In genomic region chr1:184793163-184793876, GRCm38 (mm10) we compare ENCODE assay signal across 9 mouse cellular contexts. TPM values are rescaled to one million over a fixed set of nuclear protein-coding genes. Genes with fewer than 3 reads are reported as not detected.
A peak's percentile ranks its signal among the peaks of the same experiment; 100 is the strongest.
DNase-seq lines count a peak whose midpoint lies in the region; ATAC-seq and TF ChIP-seq lines count a peak whose summit lies in the region.
"Had no signal": no experiment of that assay in that cellular context is flagged by ENCODE, and none has a peak within 500 bp of the region (broad histone marks: within the 10 kb centered on the region; RNA-seq: fewer than 3 reads in every experiment).

No protein-coding gene starts in this region.

- peak; percentile 81 for DNase-seq in heart, embryonic 10.5 days (ENCODE audit: low spot score)
- no peak for DNase-seq in heart, adult 8-10 months (ENCODE audit: low spot score)
- peak; percentile 14 to 30 for DNase-seq in adrenal gland, postnatal 4 days (ENCODE audit: low spot score in 2 of 2)
- DNase-seq in gastrocnemius, postnatal 25 days = peak; percentile 34
- peak; percentile 31 for DNase-seq in kidney, adult 2 months
- DNase-seq in lung, postnatal 0 days (ENCODE audit: low spot score) = peak; percentile 60
- peak; percentile 31 for DNase-seq in retina, postnatal 7 days (ENCODE audit: low read depth, low spot score)
- peak; percentile 47 for DNase-seq in yolk sac, embryonic 10.5 days (ENCODE audit: low spot score)

- no peaks in the 10 kb centered on the region for H3K9me3 ChIP-seq in heart, embryonic 10.5 days
- no peaks in the 10 kb centered on the region for H3K9me3 ChIP-seq in lung, postnatal 0 days (ENCODE audit: low read length)

- H3K9ac ChIP-seq in lung, postnatal 0 days (replicated peaks; ENCODE audit: low read depth) = no peak overlapping the region

- H3K27me3 ChIP-seq in heart, embryonic 10.5 days (ENCODE audit: insufficient read depth, poor library complexity, severe bottlenecking) = 0 out of 2 replicates have a peak, but pooled peaks cover 7% of the 10 kb centered on the region
- H3K27me3 ChIP-seq in kidney, adult 2 months (replicated peaks; ENCODE audit: control insufficient read depth, insufficient read depth, low read length) = no peaks in the 10 kb centered on the region
- H3K27me3 ChIP-seq in lung, postnatal 0 days (replicated peaks; ENCODE audit: insufficient read depth, low read length) = 0 out of 2 replicates have a peak, but pooled peaks cover 3% of the 10 kb centered on the region
- H3K27me3 ChIP-seq: Patski had no signal

- peak overlapping the region; percentile 8; the same call in 1 of the 2 replicates for H3K4me3 ChIP-seq in heart, embryonic 10.5 days
- no peak overlapping the region for H3K4me3 ChIP-seq in kidney, adult 2 months (ENCODE audit: insufficient read depth, low read depth, low read length)
- H3K4me3 ChIP-seq in lung, postnatal 0 days (ENCODE audit: low read depth, low read length) = no peak overlapping the region

- no peak for TF ChIP-seq EP300 in lung, postnatal 0 days (IDR thresholded peaks at IDR 0.05)

- H3K4me2 ChIP-seq in lung, postnatal 0 days (replicated peaks; ENCODE audit: low read depth, low read length) = 0 out of 2 replicates have a peak overlapping the region, but pooled peaks have one; percentile 8

- TF ChIP-seq CTCF in kidney, adult 2 months (conservative IDR thresholded peaks at IDR 0.05; ENCODE audit: insufficient read depth, insufficient read length, low read depth, low read length) = peak; percentile 46; the same call in 1 of the 2 replicates
- TF ChIP-seq CTCF in lung, postnatal 0 days (IDR thresholded peaks at IDR 0.05) = peak; percentile 71

- 20% methylated on average over 27 of the region's 27 CpGs for WGBS in heart, embryonic 10.5 days
- 12% methylated on average over 27 of the region's 27 CpGs for WGBS in kidney, adult 2 months
- 20% methylated on average over 27 of the region's 27 CpGs for WGBS in lung, postnatal 0 days

- H3K27ac ChIP-seq in heart, embryonic 10.5 days = peak overlapping the region; percentile 22; the same call in 1 of the 2 replicates
- no peak overlapping the region for H3K27ac ChIP-seq in kidney, adult 2 months (ENCODE audit: insufficient read depth, low read depth, low read length)
- H3K27ac ChIP-seq in lung, postnatal 0 days (ENCODE audit: low read length) = no peak overlapping the region

- no peak for ATAC-seq in lung, postnatal 0 days
- ATAC-seq: Patski had no signal

- no peaks in the 10 kb centered on the region for H3K36me3 ChIP-seq in heart, embryonic 10.5 days
- no peaks in the 10 kb centered on the region for H3K36me3 ChIP-seq in kidney, adult 2 months (ENCODE audit: control insufficient read depth, insufficient read depth, low read length)
- no peaks in the 10 kb centered on the region for H3K36me3 ChIP-seq in lung, postnatal 0 days (ENCODE audit: insufficient read depth, low read length)

- TF ChIP-seq POLR2A in kidney, adult 2 months (IDR thresholded peaks at IDR 0.05; ENCODE audit: low read depth, low read length) = no peak

- peaks cover 7% of the 10 kb centered on the region for H3K4me1 ChIP-seq in heart, embryonic 10.5 days
- no peaks in the 10 kb centered on the region for H3K4me1 ChIP-seq in kidney, adult 2 months (ENCODE audit: control insufficient read depth, insufficient read depth, low read length)
- H3K4me1 ChIP-seq in lung, postnatal 0 days (ENCODE audit: insufficient read depth, low read depth, low read length) = no peaks in the 10 kb centered on the region

RNA-seq across cellular contexts. Expression of gene Marc1, which starts 17.8 kb away (rescaled TPM):
- polyA plus RNA-seq in heart, embryonic 10.5 days (2016; fragmentation: Nextera tagmentation; extraction: Ambion mirVana) = 0.21 and 0.70 TPM in 2 replicates
- not detected for total RNA-seq in heart, adult 8-10 months (2022)
- total RNA-seq in adrenal gland, postnatal 4 days (2021) = 10 to 100 TPM in 1 of 2 experiments, under 1 TPM in 1; 0.98 to 17.2 TPM
- under 1 TPM in 1 of 2 experiments, not detected in 1; 0.38 TPM for total RNA-seq in gastrocnemius, postnatal 25 days (2021)
- polyA plus RNA-seq in kidney, adult 2 months (2012; rRNA removed) = 1.0 and 2.1 TPM in 2 replicates
- polyA plus RNA-seq in lung, postnatal 0 days (2015; fragmentation: Nextera tagmentation; extraction: Ambion mirVana) = 0.11 and 0.13 TPM in 2 replicates
- polyA plus RNA-seq: Patski had no signal

RNA-seq across cellular contexts. Expression of gene Marc2, which starts 52.9 kb away (rescaled TPM):
- 72.9 and 98.6 TPM in 2 replicates for polyA plus RNA-seq in heart, embryonic 10.5 days (2016; fragmentation: Nextera tagmentation; extraction: Ambion mirVana)
- 100 to 1,000 TPM; 113 to 146 (median 132) TPM for total RNA-seq in heart, adult 8-10 months (2022)
- 100 to 1,000 TPM; 259 to 308 TPM for total RNA-seq in adrenal gland, postnatal 4 days (2021)
- total RNA-seq in gastrocnemius, postnatal 25 days (2021) = 100 to 1,000 TPM; 122 to 125 TPM
- polyA plus RNA-seq in kidney, adult 2 months (2012; rRNA removed) = 257 and 403 TPM in 2 replicates
- 213 and 222 TPM in 2 replicates for polyA plus RNA-seq in lung, postnatal 0 days (2015; fragmentation: Nextera tagmentation; extraction: Ambion mirVana)
